Mouse (Mus musculus) myocyte (in vitro differentiated cells): ENCODE measurements around the gene Aig1. TPM values are rescaled to one million over a fixed set of nuclear protein-coding genes. Genes with fewer than 3 reads are reported as not detected.

Experiments
- H3K27me3 ChIP-seq: one replicate; pipeline ENCODE4 v1.6.1; 2011; ENCODE audit not compliant: control insufficient read depth, insufficient read depth, insufficient read length
- H3K36me3 ChIP-seq: one replicate; pipeline ENCODE4 v1.6.1; 2011; ENCODE audit not compliant: control insufficient read depth, insufficient read depth
- H3K4me2 ChIP-seq: one replicate; pipeline ENCODE4 v1.6.1; 2011; ENCODE audit warnings: low read depth, control low read depth
- H3K4me3 ChIP-seq: one replicate; pipeline ENCODE4 v1.5.1; 2011; ENCODE audit warnings: mild to moderate bottlenecking, control low read depth, moderate library complexity
- H3K79me2 ChIP-seq: one replicate; pipeline ENCODE4 v1.6.1; 2011; ENCODE audit not compliant: control insufficient read depth, insufficient read depth
- H3ac ChIP-seq: one replicate; pipeline ENCODE4 v1.6.1; 2011; ENCODE audit not compliant: control insufficient read depth, insufficient read length
- CEBPB ChIP-seq: IDR thresholded peaks from 2 replicates; pipeline ENCODE4 v1.6.1; 2011; ENCODE audit warnings: mild to moderate bottlenecking, moderate library complexity; ENCODE audit not compliant: poor library complexity, insufficient read depth, severe bottlenecking
- E2F4 ChIP-seq: IDR thresholded peaks from one replicate; pipeline ENCODE4 v1.6.1; 2011; ENCODE audit warnings: mild to moderate bottlenecking, control low read depth, moderate library complexity; ENCODE audit not compliant: insufficient read depth
- MAX ChIP-seq: IDR thresholded peaks from one replicate; pipeline ENCODE4 v1.6.1; 2011; ENCODE audit warnings: low read depth, mild to moderate bottlenecking, control low read depth
- MYOD1 ChIP-seq, 3 experiments: IDR thresholded peaks; one replicate each; pipeline ENCODE4 v1.6.1; 2011; ENCODE audit warnings: control low read depth in 2 of 3, low read depth in 2 of 3, mild to moderate bottlenecking in 2 of 3, moderate library complexity in 1 of 3; ENCODE audit not compliant: insufficient read length in 2 of 3, control insufficient read depth in 1 of 3
- MYOG ChIP-seq, 3 experiments: IDR thresholded peaks; one replicate each; pipeline ENCODE4 v1.6.1; 2011; ENCODE audit warnings: control low read depth in 2 of 3, low read depth in 2 of 3, mild to moderate bottlenecking in 2 of 3; ENCODE audit not compliant: insufficient read length in 2 of 3, control insufficient read depth in 1 of 3, insufficient read depth in 1 of 3
- POLR2A ChIP-seq: IDR thresholded peaks from one replicate; pipeline ENCODE4 v1.6.1; 2011; ENCODE audit warnings: low read depth, mild to moderate bottlenecking, control low read depth, moderate library complexity; ENCODE audit not compliant: insufficient read length
- POLR2AphosphoS2 ChIP-seq: IDR thresholded peaks from one replicate; pipeline ENCODE4 v1.6.1; 2011; ENCODE audit warnings: low read depth, control low read depth; ENCODE audit not compliant: insufficient read length
- REST ChIP-seq: IDR thresholded peaks from one replicate; pipeline ENCODE4 v1.6.1; 2011; ENCODE audit warnings: mild to moderate bottlenecking, control low read depth, moderate library complexity; ENCODE audit not compliant: insufficient read depth, insufficient read length
- SRF ChIP-seq: IDR thresholded peaks from one replicate; pipeline ENCODE4 v1.6.1; 2011; ENCODE audit warnings: low read depth; ENCODE audit not compliant: control insufficient read depth, insufficient read length
- TCF12 ChIP-seq: IDR thresholded peaks from one replicate; pipeline ENCODE4 v1.6.1; 2011; ENCODE audit warnings: mild to moderate bottlenecking, control low read depth; ENCODE audit not compliant: poor library complexity, insufficient read depth, severe bottlenecking
- TCF3 ChIP-seq: IDR thresholded peaks from one replicate; pipeline ENCODE4 v1.6.1; 2011; ENCODE audit warnings: low read depth, control low read depth; ENCODE audit not compliant: insufficient read length
- USF1 ChIP-seq: IDR thresholded peaks from one replicate; pipeline ENCODE4 v1.6.1; 2011; ENCODE audit warnings: low read depth, mild to moderate bottlenecking, control low read depth, moderate library complexity
- polyA plus RNA-seq: library from polyadenylated mRNA; unstranded; fragments of >200 nt; fragmentation: generic; extraction: Trizol; gene quantifications from one replicate; pipeline ENCODE4 v1.2.1, GENCODE M21; 2012; ENCODE audit warnings: missing spikeins

Gene Aig1
- polyA plus RNA-seq, 1 experiment: 31.3 TPM

DNA sequence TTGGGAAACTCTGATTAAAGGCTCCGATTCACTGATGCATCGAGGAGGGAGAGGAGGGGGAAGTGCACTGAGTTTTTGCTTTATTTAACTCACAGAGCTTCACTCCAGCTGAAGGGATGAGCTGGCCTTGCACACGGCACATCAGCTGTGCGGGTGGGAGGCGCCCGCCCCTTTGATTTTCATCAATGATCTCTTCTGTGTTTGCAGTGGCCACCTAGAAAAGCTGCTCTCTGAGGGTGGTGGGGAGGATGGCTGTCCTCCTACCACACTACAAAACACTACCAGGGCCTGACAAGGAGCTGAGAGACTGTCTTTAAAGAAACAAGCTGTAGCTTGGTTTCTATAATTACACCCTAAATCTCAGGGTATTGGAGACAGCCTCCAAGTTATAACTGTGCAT is 141.1 kb downstream of the Aig1 start:
- TF ChIP-seq MYOD1 (IDR thresholded peaks at IDR 0.05; ENCODE audit: control insufficient read depth in 1 of 3, insufficient read length in 2 of 3, low read depth in 2 of 3): no peak
- no peak for TF ChIP-seq TCF3
- TF ChIP-seq REST: no peak
- TF ChIP-seq CEBPB: no peak
- no peak for TF ChIP-seq TCF12
- TF ChIP-seq MYOG (IDR thresholded peaks at IDR 0.05; ENCODE audit: control insufficient read depth in 1 of 3, insufficient read depth in 1 of 3, insufficient read length in 2 of 3, low read depth in 2 of 3): no peak
- TF ChIP-seq SRF: no peak
- no peak for TF ChIP-seq E2F4
- no peak for TF ChIP-seq POLR2AphosphoS2
- no peak for TF ChIP-seq MAX
- no peak for TF ChIP-seq POLR2A
- no peak for TF ChIP-seq USF1
- H3ac ChIP-seq: no peak overlapping the region
- no peaks in the 10 kb centered on the region for H3K27me3 ChIP-seq
- H3K79me2 ChIP-seq: no peaks in the 10 kb centered on the region
- H3K4me3 ChIP-seq: no peak overlapping the region
- H3K36me3 ChIP-seq: no peaks in the 10 kb centered on the region
- no peak overlapping the region for H3K4me2 ChIP-seq

GRCm38 (mm10) chr10:13726206-13726605 is 142.6 kb downstream of the Aig1 start:
- Histone ChIP-seq H3ac (no peak overlapping the region), H3K4me2 (no peak overlapping the region), H3K4me3 (no peak overlapping the region), H3K79me2 (no peaks in the 10 kb centered on the region), H3K36me3 (no peaks in the 10 kb centered on the region), H3K27me3 (no peaks in the 10 kb centered on the region)
- TF ChIP-seq CEBPB: no peak
- TF ChIP-seq MYOG (IDR thresholded peaks at IDR 0.05; ENCODE audit: control insufficient read depth in 1 of 3, insufficient read depth in 1 of 3, insufficient read length in 2 of 3, low read depth in 2 of 3): no peak
- TF ChIP-seq USF1: no peak
- TF ChIP-seq TCF12: no peak
- TF ChIP-seq POLR2AphosphoS2: no peak
- no peak for TF ChIP-seq REST
- TF ChIP-seq SRF: no peak
- no peak for TF ChIP-seq POLR2A
- no peak for TF ChIP-seq MYOD1 (IDR thresholded peaks at IDR 0.05; ENCODE audit: control insufficient read depth in 1 of 3, insufficient read length in 2 of 3, low read depth in 2 of 3)
- no peak for TF ChIP-seq E2F4
- no peak for TF ChIP-seq TCF3
- no peak for TF ChIP-seq MAX

GRCm38 (mm10) chr10:13725276-13725675 is 143.5 kb downstream of the Aig1 start:
- Histone ChIP-seq H3K79me2 (no peaks in the 10 kb centered on the region), H3K4me3 (no peak overlapping the region), H3K36me3 (no peaks in the 10 kb centered on the region), H3ac (no peak overlapping the region), H3K27me3 (no peaks in the 10 kb centered on the region), H3K4me2 (no peak overlapping the region)
- no peak for TF ChIP-seq POLR2A
- no peak for TF ChIP-seq POLR2AphosphoS2
- no peak for TF ChIP-seq SRF
- TF ChIP-seq MYOD1 (IDR thresholded peaks at IDR 0.05; ENCODE audit: control insufficient read depth in 1 of 3, insufficient read length in 2 of 3, low read depth in 2 of 3): no peak
- no peak for TF ChIP-seq USF1
- no peak for TF ChIP-seq E2F4
- no peak for TF ChIP-seq MYOG (IDR thresholded peaks at IDR 0.05; ENCODE audit: control insufficient read depth in 1 of 3, insufficient read depth in 1 of 3, insufficient read length in 2 of 3, low read depth in 2 of 3)
- TF ChIP-seq CEBPB: no peak
- no peak for TF ChIP-seq REST
- TF ChIP-seq TCF3: no peak
- no peak for TF ChIP-seq MAX
- no peak for TF ChIP-seq TCF12

DNA sequence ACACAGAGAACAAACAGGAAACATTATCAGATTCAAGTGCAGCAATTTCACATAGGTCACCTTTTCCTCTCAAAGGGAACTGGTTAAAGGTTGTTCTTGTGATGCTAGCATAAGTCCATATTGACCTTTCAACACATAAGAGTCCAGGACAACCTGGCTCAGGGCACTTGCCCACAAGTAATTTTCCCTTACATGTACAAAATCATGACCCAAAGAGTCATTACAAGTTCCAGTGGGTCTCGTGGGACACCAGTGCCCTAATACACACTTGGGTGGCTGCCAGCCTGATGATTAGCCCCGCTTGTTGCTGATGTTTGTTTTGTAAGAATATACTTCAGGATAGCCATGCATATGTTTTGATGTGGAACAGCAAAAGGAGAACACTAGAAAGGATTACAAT is 152.6 kb downstream of the Aig1 start:
- no peak overlapping the region for H3K4me2 ChIP-seq
- no peak for TF ChIP-seq REST
- no peak for TF ChIP-seq TCF12
- no peak for TF ChIP-seq USF1
- TF ChIP-seq SRF: no peak
- TF ChIP-seq POLR2AphosphoS2: no peak
- TF ChIP-seq POLR2A: no peak
- no peak for TF ChIP-seq CEBPB
- TF ChIP-seq MYOD1 (IDR thresholded peaks at IDR 0.05; ENCODE audit: control insufficient read depth in 1 of 3, insufficient read length in 2 of 3, low read depth in 2 of 3): no peak
- no peak for TF ChIP-seq TCF3
- no peak for TF ChIP-seq MAX
- TF ChIP-seq MYOG (IDR thresholded peaks at IDR 0.05; ENCODE audit: control insufficient read depth in 1 of 3, insufficient read depth in 1 of 3, insufficient read length in 2 of 3, low read depth in 2 of 3): no peak
- no peak for TF ChIP-seq E2F4
- no peaks in the 10 kb centered on the region for H3K27me3 ChIP-seq
- H3ac ChIP-seq: no peak overlapping the region
- H3K4me3 ChIP-seq: no peak overlapping the region
- no peaks in the 10 kb centered on the region for H3K36me3 ChIP-seq
- H3K79me2 ChIP-seq: no peaks in the 10 kb centered on the region
